Mouse (Mus musculus): ENCODE measurements around the gene Cpn2. TPM values are rescaled to one million over a fixed set of nuclear protein-coding genes. Genes with fewer than 3 reads are reported as not detected.

The Cpn2 gene
- total and polyA plus RNA-seq, 3 experiments, result not detected

DNA sequence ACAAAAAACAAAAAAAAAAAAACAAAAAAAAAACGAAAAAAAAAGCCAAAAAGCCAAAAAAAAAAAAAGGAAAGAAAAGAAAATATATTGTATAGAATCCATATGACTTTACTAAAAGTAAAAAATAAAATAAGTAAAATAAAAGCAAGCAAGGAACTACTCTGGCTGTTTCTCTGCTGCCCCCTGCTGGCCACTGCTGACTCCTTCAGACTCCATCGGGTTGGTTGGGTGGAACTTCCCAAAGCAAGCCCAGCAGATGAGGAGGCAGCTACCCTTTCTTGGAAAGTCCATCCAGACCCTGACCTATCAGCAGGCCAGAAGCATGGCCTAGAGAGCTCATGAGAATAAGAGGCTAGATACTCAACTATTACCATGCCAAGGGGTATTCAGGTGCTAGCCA lies 4.6 kb downstream of the Cpn2 start:
- Histone ChIP-seq H3K9ac (ENCODE audit: insufficient read depth, low read depth) (no peak overlapping the region), H3K27ac (ENCODE audit: insufficient read depth, low read depth) (no peak overlapping the region), H3K4me1 (ENCODE audit: control insufficient read depth in 1 of 2, insufficient read depth in 2 of 2) (peaks cover 7 to 16% of the 10 kb centered on the region in 2 experiments), H3K36me3 (replicated peaks in 1 of 2; ENCODE audit: control insufficient read depth in 1 of 2, insufficient read depth in 1 of 2, low read length in 1 of 2) (no peaks in the 10 kb centered on the region), H3K79me2 (replicated peaks; ENCODE audit: control insufficient read depth, extremely low read depth, insufficient read depth, poor library complexity, severe bottlenecking) (no peaks in the 10 kb centered on the region), H3K27me3 (replicated peaks) (peaks cover 1% of the 10 kb centered on the region), H3K4me3 (replicated peaks in 1 of 3; ENCODE audit: low read depth in 2 of 3, low read length in 2 of 3, poor library complexity in 1 of 3) (no peak overlapping the region), H3K9me3 (replicated peaks; ENCODE audit: low read length) (no peaks in the 10 kb centered on the region), H3K4me2 (ENCODE audit: insufficient read depth, low read depth, poor library complexity, severe bottlenecking) (no peak overlapping the region)
- in situ Hi-C loops (cut with MboI; ENCODE audit: low pct_ligation_motif_present, low pct_unique_long_range_greater_than_20kb, low sequenced_read_pairs), result loop anchor here (25.0 kb wide), 2 partner anchors 800 to 1100 kb away; no protein-coding TSS in a partner anchor
- peak; percentile 83 for DNase-seq (ENCODE audit: extremely low read depth)
- dilution Hi-C loops (cut with MboI; ENCODE audit: extremely low pct_ligation_motif_present, extremely low pct_unique_long_range_greater_than_20kb, low sequenced_read_pairs), result no loop called here
- TF ChIP-seq RAD21 (IDR thresholded peaks at IDR 0.05; ENCODE audit: low read depth, low read length), result peak; percentile 57
- TF ChIP-seq SMC3 (IDR thresholded peaks at IDR 0.05; ENCODE audit: low read depth, low read length), result peak; percentile 72
- no peak for TF ChIP-seq ETS1 (conservative IDR thresholded peaks at IDR 0.05; ENCODE audit: low read depth, low read length)
- TF ChIP-seq CTCF (conservative IDR thresholded peaks at IDR 0.05 in 1 of 2, IDR thresholded peaks at IDR 0.05 in 1 of 2; ENCODE audit: low read depth in 2 of 2, low read length in 2 of 2), result peak; percentile 88

DNA sequence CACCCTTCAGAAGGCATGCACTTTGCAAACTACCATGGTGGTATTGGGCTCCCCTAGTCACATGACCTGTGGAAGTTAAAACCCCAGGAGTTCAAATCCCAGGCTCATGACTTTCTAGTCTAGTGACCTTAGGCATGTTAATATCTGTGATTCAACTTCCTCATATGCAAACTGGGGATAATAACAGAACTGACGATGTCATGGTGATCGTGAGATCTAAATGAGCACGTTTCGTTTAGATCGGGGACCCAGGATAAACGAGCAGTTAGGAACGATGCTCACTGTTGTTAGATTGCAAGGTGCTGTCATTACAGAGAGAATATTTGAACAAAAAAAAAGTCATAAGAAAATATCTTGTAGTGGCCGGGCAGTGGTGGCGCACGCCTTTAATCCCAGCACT lies 5.1 kb downstream of the Cpn2 start:
- peak; percentile 39 for DNase-seq (ENCODE audit: extremely low read depth)
- H3K4me1 ChIP-seq (ENCODE audit: control insufficient read depth in 1 of 2, insufficient read depth in 2 of 2), result peaks cover 9 to 19% of the 10 kb centered on the region in 2 experiments
- in situ Hi-C loops (cut with MboI; ENCODE audit: low pct_ligation_motif_present, low pct_unique_long_range_greater_than_20kb, low sequenced_read_pairs), result loop anchor here (25.0 kb wide), 2 partner anchors 800 to 1100 kb away; no protein-coding TSS in a partner anchor
- no peaks in the 10 kb centered on the region for H3K79me2 ChIP-seq (replicated peaks; ENCODE audit: control insufficient read depth, extremely low read depth, insufficient read depth, poor library complexity, severe bottlenecking)
- TF ChIP-seq MYC (IDR thresholded peaks at IDR 0.05; ENCODE audit: low read depth, low read length) (no peak), BHLHE40 (IDR thresholded peaks at IDR 0.05; ENCODE audit: low read depth, low read length) (peak; percentile 54), MAZ (IDR thresholded peaks at IDR 0.05; ENCODE audit: low read depth, low read length) (no peak)
- peaks cover 1% of the 10 kb centered on the region for H3K27me3 ChIP-seq (replicated peaks)
- dilution Hi-C loops (cut with MboI; ENCODE audit: extremely low pct_ligation_motif_present, extremely low pct_unique_long_range_greater_than_20kb, low sequenced_read_pairs), result no loop called here
- no peak overlapping the region for H3K27ac ChIP-seq (ENCODE audit: insufficient read depth, low read depth)
- no peaks in the 10 kb centered on the region for H3K36me3 ChIP-seq (replicated peaks in 1 of 2; ENCODE audit: control insufficient read depth in 1 of 2, insufficient read depth in 1 of 2, low read length in 1 of 2)
- H3K4me3 ChIP-seq (replicated peaks in 1 of 3; ENCODE audit: low read depth in 2 of 3, low read length in 2 of 3, poor library complexity in 1 of 3), result no peak overlapping the region
- H3K9ac ChIP-seq (ENCODE audit: insufficient read depth, low read depth), result no peak overlapping the region
- H3K9me3 ChIP-seq (replicated peaks; ENCODE audit: low read length), result no peaks in the 10 kb centered on the region
- peak overlapping the region; percentile 25; the same call in 1 of the 2 replicates for H3K4me2 ChIP-seq (ENCODE audit: insufficient read depth, low read depth, poor library complexity, severe bottlenecking)

DNA sequence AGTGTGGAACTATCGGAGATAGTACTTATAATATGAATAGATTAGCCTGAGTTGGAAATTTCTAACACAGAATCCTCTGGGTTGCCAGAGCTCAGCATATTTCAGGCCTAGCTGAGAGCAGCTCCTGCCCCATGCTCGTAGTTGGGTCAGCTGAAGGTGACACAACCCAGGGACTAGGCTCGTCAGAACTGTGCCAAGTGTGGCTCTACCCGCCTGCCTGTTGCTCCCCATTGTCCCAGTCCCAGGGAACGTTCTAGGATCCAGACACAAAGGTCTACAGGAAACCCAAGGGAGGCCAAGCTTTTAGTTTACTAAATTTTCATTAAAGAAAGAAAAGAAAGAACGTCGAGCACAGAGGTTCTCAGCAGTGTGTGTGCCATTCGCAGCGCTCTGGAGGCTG lies 6.0 kb downstream of the Cpn2 start:
- no peak overlapping the region for H3K4me3 ChIP-seq (replicated peaks in 1 of 3; ENCODE audit: low read depth in 2 of 3, low read length in 2 of 3, poor library complexity in 1 of 3)
- peaks cover 9 to 19% of the 10 kb centered on the region in 2 experiments for H3K4me1 ChIP-seq (ENCODE audit: control insufficient read depth in 1 of 2, insufficient read depth in 2 of 2)
- H3K36me3 ChIP-seq (replicated peaks in 1 of 2; ENCODE audit: control insufficient read depth in 1 of 2, insufficient read depth in 1 of 2, low read length in 1 of 2), result no peaks in the 10 kb centered on the region
- dilution Hi-C loops (cut with MboI; ENCODE audit: extremely low pct_ligation_motif_present, extremely low pct_unique_long_range_greater_than_20kb, low sequenced_read_pairs), result no loop called here
- H3K4me2 ChIP-seq (ENCODE audit: insufficient read depth, low read depth, poor library complexity, severe bottlenecking), result no peak overlapping the region
- TF ChIP-seq IRF4 (IDR thresholded peaks at IDR 0.05; ENCODE audit: low read depth, low read length), result no peak
- no peak for TF ChIP-seq NELFE (IDR thresholded peaks at IDR 0.05; ENCODE audit: low read depth, low read length)
- TF ChIP-seq UBTF (IDR thresholded peaks at IDR 0.05; ENCODE audit: low read depth, low read length), result no peak
- no peak for TF ChIP-seq TBP (conservative IDR thresholded peaks at IDR 0.05; ENCODE audit: low read depth, low read length)
- TF ChIP-seq NRF1 (IDR thresholded peaks at IDR 0.05; ENCODE audit: low read depth, low read length), result no peak
- no peak for TF ChIP-seq MEF2A (IDR thresholded peaks at IDR 0.05; ENCODE audit: borderline replicate concordance, low read depth, low read length)
- no peak for TF ChIP-seq ELF1 (IDR thresholded peaks at IDR 0.05; ENCODE audit: low read depth, low read length)
- TF ChIP-seq SMC3 (IDR thresholded peaks at IDR 0.05; ENCODE audit: low read depth, low read length), result no peak
- TF ChIP-seq USF2 (conservative IDR thresholded peaks at IDR 0.05; ENCODE audit: low read depth, low read length), result no peak
- TF ChIP-seq POLR2AphosphoS2 (IDR thresholded peaks at IDR 0.05; ENCODE audit: low read depth, low read length), result no peak
- no peak for TF ChIP-seq HCFC1 (IDR thresholded peaks at IDR 0.05; ENCODE audit: low read depth, low read length)
- H3K9ac ChIP-seq (ENCODE audit: insufficient read depth, low read depth), result no peak overlapping the region
- in situ Hi-C loops (cut with MboI; ENCODE audit: low pct_ligation_motif_present, low pct_unique_long_range_greater_than_20kb, low sequenced_read_pairs), result loop anchor here (25.0 kb wide), 2 partner anchors 801 to 1101 kb away; no protein-coding TSS in a partner anchor
- no peaks in the 10 kb centered on the region for H3K9me3 ChIP-seq (replicated peaks; ENCODE audit: low read length)
- no peak overlapping the region for H3K27ac ChIP-seq (ENCODE audit: insufficient read depth, low read depth)
- H3K27me3 ChIP-seq (replicated peaks), result peaks cover 1% of the 10 kb centered on the region
- H3K79me2 ChIP-seq (replicated peaks; ENCODE audit: control insufficient read depth, extremely low read depth, insufficient read depth, poor library complexity, severe bottlenecking), result no peaks in the 10 kb centered on the region
- no peak for DNase-seq (ENCODE audit: extremely low read depth)
